Mouse (Mus musculus) right cerebral cortex, postnatal 36 days (tissue): ENCODE data around the gene Mrfap1.
A peak's percentile ranks its signal among the peaks of the same experiment; 100 is the strongest.

Source experiments
- DNase-seq, 2 experiments: peaks; one replicate each; pipeline ENCODE4 v3.0.0; 2022; ENCODE audit warnings: low spot score in 2 of 2, mixed read lengths in 1 of 2

Gene Mrfap1

GRCm38 (mm10) chr5:36786052-36786451 is 10.5 kb downstream of the Mrfap1 start:
- no peak for DNase-seq

GRCm38 (mm10) chr5:36779512-36779911 is 17.1 kb downstream of the Mrfap1 start:
- no peak for DNase-seq

- DNase-seq, result no peak
These were observed 17.7 kb downstream of the Mrfap1 start for GRCm38 (mm10) chr5:36778901-36779300.

GRCm38 (mm10) chr5:36777186-36777585 is 19.4 kb downstream of the Mrfap1 start:
- no peak for DNase-seq

- DNase-seq, result no peak
These were observed 20.5 kb downstream of the Mrfap1 start for GRCm38 (mm10) chr5:36776021-36776575.

- DNase-seq, result no peak
These were observed 21.3 kb downstream of the Mrfap1 start for GRCm38 (mm10) chr5:36775317-36775716.

GRCm38 (mm10) chr5:36772586-36772985 is 24.0 kb downstream of the Mrfap1 start:
- DNase-seq, result no peak

- no peak for DNase-seq
These were observed 27.0 kb downstream of the Mrfap1 start for GRCm38 (mm10) chr5:36769603-36770002.

- DNase-seq, result no peak
These were observed 29.4 kb downstream of the Mrfap1 start for GRCm38 (mm10) chr5:36766958-36767703.

- no peak for DNase-seq
These were observed 36.7 kb downstream of the Mrfap1 start for GRCm38 (mm10) chr5:36759848-36760247.

- no peak for DNase-seq
These were observed 39.5 kb downstream of the Mrfap1 start for GRCm38 (mm10) chr5:36757033-36757432.

- DNase-seq, result no peak
These were observed 46.2 kb downstream of the Mrfap1 start for GRCm38 (mm10) chr5:36750119-36751078.

GRCm38 (mm10) chr5:36748536-36749061 is 48.0 kb downstream of the Mrfap1 start, which contains the start of gene Bloc1s4:
Gene Bloc1s4, minus strand, starts transcription at chr5:36748650.
- peak; percentile 91 to 92 for DNase-seq

GRCm38 (mm10) chr5:36747794-36748535 is 48.6 kb downstream of the Mrfap1 start:
- no peak for DNase-seq

- DNase-seq, result no peak
These were observed 49.5 kb downstream of the Mrfap1 start for GRCm38 (mm10) chr5:36747071-36747470.
